Mouse (Mus musculus): ENCODE measurements at regions not wholly inside any gene's neighbourhood (a gene's known extent, or its start where the extent isn't known, plus 50 kb on each side); places are given as distances from the start of the nearest gene placed in this dataset.

DNA sequence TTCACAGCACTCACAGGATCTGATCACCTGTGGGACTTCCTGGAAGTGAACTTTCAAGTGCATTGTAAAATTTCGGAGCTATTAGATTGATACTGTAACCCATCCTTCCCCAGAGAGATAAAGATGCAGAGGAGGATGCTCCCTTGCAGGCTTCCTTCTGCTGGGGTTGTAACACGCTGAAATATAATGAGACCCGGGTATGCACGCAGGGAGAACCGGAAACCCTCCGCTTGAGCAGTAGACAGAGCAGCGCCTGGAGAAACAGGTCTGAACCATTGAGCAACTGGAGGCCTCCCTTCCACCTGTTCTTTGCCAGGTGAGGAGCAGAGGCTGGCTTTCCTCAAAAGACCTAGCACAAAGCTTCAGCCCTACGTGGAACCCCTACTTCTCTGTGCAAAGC is 135.3 kb downstream of the Diras2 start:
- H3K27me3 ChIP-seq (ENCODE audit: control insufficient read depth, insufficient read depth, low read length), result no peaks in the 10 kb centered on the region
- TF ChIP-seq POLR2A (IDR thresholded peaks at IDR 0.05; ENCODE audit: borderline replicate concordance, extremely low read depth, insufficient read depth, insufficient read length), result no peak
- 88% methylated on average over 8 of the region's 8 CpGs for WGBS
- no peaks in the 10 kb centered on the region for H3K9me3 ChIP-seq (ENCODE audit: control insufficient read depth, low read length)
- H3K4me3 ChIP-seq (replicated peaks; ENCODE audit: low read length), result no peak overlapping the region
- no peak for DNase-seq (ENCODE audit: low spot score)
- no peaks in the 10 kb centered on the region for H3K36me3 ChIP-seq (ENCODE audit: control insufficient read depth, insufficient read depth, low read length)
- H3K4me1 ChIP-seq (ENCODE audit: control insufficient read depth, insufficient read depth, low read length), result no peaks in the 10 kb centered on the region
- no peak overlapping the region for H3K9ac ChIP-seq (ENCODE audit: low read depth, low read length, severe bottlenecking)
- ATAC-seq (ENCODE audit: low FRiP score, low read depth), result no peak
- no peak overlapping the region for H3K4me2 ChIP-seq (replicated peaks; ENCODE audit: low read depth, low read length, severe bottlenecking)
- no peak overlapping the region for H3K27ac ChIP-seq (replicated peaks; ENCODE audit: low read depth, low read length)

DNA sequence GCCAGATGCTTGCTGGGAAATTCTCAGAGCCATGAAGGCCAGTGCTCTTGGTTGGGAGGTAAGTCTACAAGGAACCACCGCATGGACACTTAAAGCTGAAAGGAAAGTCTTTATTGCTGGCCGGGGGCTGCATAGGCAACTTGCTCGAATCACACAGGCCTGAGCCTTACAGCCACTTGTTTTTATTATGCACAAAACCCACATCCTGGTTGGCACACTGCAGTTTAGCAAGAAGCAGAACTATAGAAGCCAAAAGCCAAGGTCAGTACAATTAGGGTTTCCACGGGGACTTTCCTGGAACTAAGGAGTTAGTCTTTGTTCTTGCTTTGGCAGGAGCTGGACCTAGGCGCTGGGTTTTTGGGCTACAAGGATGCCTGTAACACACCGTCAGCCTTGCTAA is 132.7 kb downstream of the Diras2 start:
- H3K27me3 ChIP-seq (ENCODE audit: control insufficient read depth, insufficient read depth, low read length), result no peaks in the 10 kb centered on the region
- DNase-seq (ENCODE audit: low spot score) (no peak), ATAC-seq (ENCODE audit: low FRiP score, low read depth) (no peak)
- H3K9me3 ChIP-seq (ENCODE audit: control insufficient read depth, low read length), result no peaks in the 10 kb centered on the region
- H3K4me1 ChIP-seq (ENCODE audit: control insufficient read depth, insufficient read depth, low read length), result no peaks in the 10 kb centered on the region
- H3K27ac ChIP-seq (replicated peaks; ENCODE audit: low read depth, low read length), result no peak overlapping the region
- H3K36me3 ChIP-seq (ENCODE audit: control insufficient read depth, insufficient read depth, low read length), result no peaks in the 10 kb centered on the region
- H3K9ac ChIP-seq (ENCODE audit: low read depth, low read length, severe bottlenecking), result no peak overlapping the region
- 69% methylated on average over 6 of the region's 6 CpGs for WGBS
- TF ChIP-seq POLR2A (IDR thresholded peaks at IDR 0.05; ENCODE audit: borderline replicate concordance, extremely low read depth, insufficient read depth, insufficient read length), result no peak
- H3K4me3 ChIP-seq (replicated peaks; ENCODE audit: low read length), result no peak overlapping the region
- no peak overlapping the region for H3K4me2 ChIP-seq (replicated peaks; ENCODE audit: low read depth, low read length, severe bottlenecking)

DNA sequence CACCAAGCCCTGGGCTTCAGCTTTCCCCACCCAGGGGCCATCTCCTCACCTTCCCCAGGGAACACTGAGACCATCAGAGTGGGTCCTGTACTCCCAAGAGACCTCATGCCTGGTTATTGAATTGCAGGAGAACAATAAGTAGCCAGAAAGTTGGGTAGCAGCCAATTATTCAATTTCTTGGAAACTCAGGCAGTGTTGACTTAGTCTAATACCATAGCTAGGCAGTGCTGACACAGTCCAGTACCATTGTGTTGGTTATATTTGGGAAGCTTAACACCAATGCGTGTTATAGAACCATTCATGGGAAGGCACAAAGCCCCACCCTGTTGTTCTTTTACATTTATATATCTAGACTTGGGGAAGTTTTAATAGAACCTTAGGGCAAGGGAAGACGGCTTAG is 131.9 kb downstream of the Diras2 start:
- H3K9ac ChIP-seq (ENCODE audit: low read depth, low read length, severe bottlenecking), result no peak overlapping the region
- 87% methylated on average over 2 of the region's 2 CpGs for WGBS

DNA sequence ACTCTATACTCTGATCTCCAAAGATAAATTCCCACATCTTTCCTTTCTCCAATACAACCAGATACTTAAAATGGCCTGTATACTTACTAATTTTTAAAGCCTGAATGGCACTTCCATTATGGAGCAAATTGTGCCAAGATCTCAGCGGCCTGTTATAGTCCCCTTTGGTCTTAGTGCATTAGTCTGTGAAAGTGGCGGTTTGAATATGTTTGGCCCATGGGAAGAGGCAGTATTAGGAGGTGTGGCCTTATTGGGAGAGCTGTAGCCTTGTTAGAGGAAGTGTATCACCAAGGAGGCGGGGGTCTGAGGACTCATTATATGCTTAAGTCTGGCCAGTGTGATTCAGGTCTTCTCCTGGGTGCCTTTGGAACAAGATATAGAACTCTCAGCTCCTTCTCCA is 127.3 kb downstream of the Diras2 start:
- H3K27me3 ChIP-seq (ENCODE audit: control insufficient read depth, insufficient read depth, low read length), result no peaks in the 10 kb centered on the region
- H3K9ac ChIP-seq (ENCODE audit: low read depth, low read length, severe bottlenecking), result no peak overlapping the region
- H3K9me3 ChIP-seq (ENCODE audit: control insufficient read depth, low read length), result no peaks in the 10 kb centered on the region
- H3K4me3 ChIP-seq (replicated peaks; ENCODE audit: low read length), result no peak overlapping the region
- H3K27ac ChIP-seq (replicated peaks; ENCODE audit: low read depth, low read length), result no peak overlapping the region
- ATAC-seq (ENCODE audit: low FRiP score, low read depth) (no peak), DNase-seq (ENCODE audit: low spot score) (no peak)
- TF ChIP-seq POLR2A (IDR thresholded peaks at IDR 0.05; ENCODE audit: borderline replicate concordance, extremely low read depth, insufficient read depth, insufficient read length), result no peak
- no peak overlapping the region for H3K4me2 ChIP-seq (replicated peaks; ENCODE audit: low read depth, low read length, severe bottlenecking)
- no peaks in the 10 kb centered on the region for H3K36me3 ChIP-seq (ENCODE audit: control insufficient read depth, insufficient read depth, low read length)
- H3K4me1 ChIP-seq (ENCODE audit: control insufficient read depth, insufficient read depth, low read length), result no peaks in the 10 kb centered on the region
- 68% methylated on average over 3 of the region's 3 CpGs for WGBS

More for the DNA sequence above, 131.9 kb downstream of the Diras2 start:
- Histone ChIP-seq H3K4me3 (replicated peaks; ENCODE audit: low read length) (no peak overlapping the region), H3K27me3 (ENCODE audit: control insufficient read depth, insufficient read depth, low read length) (no peaks in the 10 kb centered on the region), H3K36me3 (ENCODE audit: control insufficient read depth, insufficient read depth, low read length) (no peaks in the 10 kb centered on the region), H3K9me3 (ENCODE audit: control insufficient read depth, low read length) (no peaks in the 10 kb centered on the region), H3K4me1 (ENCODE audit: control insufficient read depth, insufficient read depth, low read length) (no peaks in the 10 kb centered on the region), H3K4me2 (replicated peaks; ENCODE audit: low read depth, low read length, severe bottlenecking) (no peak overlapping the region), H3K27ac (replicated peaks; ENCODE audit: low read depth, low read length) (no peak overlapping the region)
- DNase-seq (ENCODE audit: low spot score) (no peak), ATAC-seq (ENCODE audit: low FRiP score, low read depth) (no peak)
- TF ChIP-seq POLR2A (IDR thresholded peaks at IDR 0.05; ENCODE audit: borderline replicate concordance, extremely low read depth, insufficient read depth, insufficient read length), result no peak

DNA sequence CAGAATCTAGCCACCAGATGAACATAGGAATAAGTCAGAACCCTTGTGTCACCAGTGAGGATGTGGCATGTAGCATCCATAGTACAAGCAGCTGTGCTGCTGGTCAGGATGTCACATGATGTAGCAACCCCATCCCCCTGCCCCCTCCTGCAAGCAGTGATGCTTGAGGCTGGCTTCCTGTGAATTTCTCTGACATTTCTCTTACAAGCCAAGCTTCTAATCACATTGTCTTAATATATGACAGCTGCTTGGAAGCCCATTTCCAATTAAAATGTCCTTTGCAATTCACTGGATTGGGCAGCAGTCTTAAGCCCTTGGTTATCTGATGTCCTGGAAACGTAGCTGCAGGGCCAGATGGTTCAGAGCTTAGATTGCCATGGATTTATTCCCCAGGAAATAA is 114.8 kb downstream of the Diras2 start:
- Histone ChIP-seq H3K4me2 (replicated peaks; ENCODE audit: low read depth, low read length, severe bottlenecking) (no peak overlapping the region), H3K4me1 (ENCODE audit: control insufficient read depth, insufficient read depth, low read length) (no peaks in the 10 kb centered on the region), H3K36me3 (ENCODE audit: control insufficient read depth, insufficient read depth, low read length) (no peaks in the 10 kb centered on the region), H3K27me3 (ENCODE audit: control insufficient read depth, insufficient read depth, low read length) (no peaks in the 10 kb centered on the region), H3K9me3 (ENCODE audit: control insufficient read depth, low read length) (peaks cover 12% of the 10 kb centered on the region; the same call in 1 of the 2 replicates), H3K4me3 (replicated peaks; ENCODE audit: low read length) (no peak overlapping the region), H3K9ac (ENCODE audit: low read depth, low read length, severe bottlenecking) (no peak overlapping the region), H3K27ac (replicated peaks; ENCODE audit: low read depth, low read length) (no peak overlapping the region)
- WGBS, result 45% methylated on average over 1 of the region's 1 CpGs
- no peak for TF ChIP-seq POLR2A (IDR thresholded peaks at IDR 0.05; ENCODE audit: borderline replicate concordance, extremely low read depth, insufficient read depth, insufficient read length)
- DNase-seq (ENCODE audit: low spot score) (no peak), ATAC-seq (ENCODE audit: low FRiP score, low read depth) (no peak)

DNA sequence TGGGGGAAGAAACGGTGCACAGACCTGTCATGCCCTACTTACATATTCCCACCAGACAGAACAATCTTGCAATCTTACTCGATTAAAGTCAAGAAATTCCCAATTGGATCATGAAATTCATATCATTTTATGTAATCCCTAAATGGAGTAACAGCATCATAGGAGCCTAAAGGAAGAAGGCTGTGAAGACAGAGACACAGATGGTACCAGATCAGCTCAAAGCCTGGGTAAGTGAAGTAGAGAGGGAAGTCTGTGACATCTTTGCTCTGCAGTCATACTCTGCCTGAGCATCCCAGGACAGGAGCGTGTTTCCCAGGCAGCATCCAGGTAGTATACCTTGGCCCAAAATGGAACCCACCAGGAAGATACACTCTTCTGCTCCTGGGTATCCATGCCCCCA is 108.6 kb downstream of the Diras2 start:
- H3K9me3 ChIP-seq (ENCODE audit: control insufficient read depth, low read length), result no peaks in the 10 kb centered on the region
- H3K27ac ChIP-seq (replicated peaks; ENCODE audit: low read depth, low read length), result no peak overlapping the region
- ATAC-seq (ENCODE audit: low FRiP score, low read depth), result no peak

More for the DNA sequence above, 108.6 kb downstream of the Diras2 start:
- TF ChIP-seq POLR2A (IDR thresholded peaks at IDR 0.05; ENCODE audit: borderline replicate concordance, extremely low read depth, insufficient read depth, insufficient read length), result no peak
- Histone ChIP-seq H3K4me1 (ENCODE audit: control insufficient read depth, insufficient read depth, low read length) (no peaks in the 10 kb centered on the region), H3K27me3 (ENCODE audit: control insufficient read depth, insufficient read depth, low read length) (no peaks in the 10 kb centered on the region), H3K4me2 (replicated peaks; ENCODE audit: low read depth, low read length, severe bottlenecking) (no peak overlapping the region), H3K9ac (ENCODE audit: low read depth, low read length, severe bottlenecking) (no peak overlapping the region), H3K4me3 (replicated peaks; ENCODE audit: low read length) (no peak overlapping the region), H3K36me3 (ENCODE audit: control insufficient read depth, insufficient read depth, low read length) (no peaks in the 10 kb centered on the region)
- WGBS, result 94% methylated on average over 3 of the region's 3 CpGs
- DNase-seq (ENCODE audit: low spot score), result no peak

Measured in limb, embryonic 14.5 days (tissue).